Mouse (Mus musculus) CD4-positive, CD25-positive, alpha-beta regulatory T cell, adult 4 months (primary cell): ENCODE measurements around the gene Shd. TPM values are rescaled to one million over a fixed set of nuclear protein-coding genes. Genes with fewer than 3 reads are reported as not detected.

Source experiments
- polyA plus RNA-seq, 2 experiments: library from polyadenylated mRNA; unstranded; fragments of 100-300 nt; shearing (Covaris generic); gene quantifications; one replicate each; pipeline ENCODE4 v1.2.1; 2017

Shd gene
- polyA plus RNA-seq, 2 experiments from 2014 or later: not detected

Other genes with a start within 250 kb of the Shd start
- gene Adgre4, start 220.5 kb upstream of the Shd start, polyA plus RNA-seq: under 1 TPM in 1 of 2 experiments, not detected in 1; 0.28 TPM
- 10 to 100 TPM; 21.2 to 22.6 TPM for gene Zfp119a, start 91.5 kb upstream of the Shd start, polyA plus RNA-seq
- 10 to 100 TPM; 29.3 to 31.1 TPM for gene Zfp959, start 78.4 kb upstream of the Shd start, polyA plus RNA-seq
- gene Zfp119b, start 21.0 kb upstream of the Shd start, polyA plus RNA-seq: 10 to 100 TPM; 14.3 to 16.2 TPM
- 10 to 100 TPM; 48.6 to 79.8 TPM for gene Ebi3, start 17.8 kb upstream of the Shd start, polyA plus RNA-seq
- 10 to 100 TPM; 28.2 to 43.3 TPM for gene Yju2, start 11.4 kb upstream of the Shd start, polyA plus RNA-seq
- gene Fsd1, start 16.0 kb downstream of the Shd start, polyA plus RNA-seq: under 1 TPM in 1 of 2 experiments, not detected in 1; 0.47 TPM
- under 1 TPM in 1 of 2 experiments, not detected in 1; 0.70 TPM for gene Stap2, start 35.1 kb downstream of the Shd start, polyA plus RNA-seq
- gene Mpnd, start 35.2 kb downstream of the Shd start, polyA plus RNA-seq: 10 to 100 TPM in 1 of 2 experiments, 1 to 10 TPM in 1; 9.2 to 13.7 TPM
- 100 to 1,000 TPM in 1 of 2 experiments, 10 to 100 TPM in 1; 93.7 to 110 TPM for gene Sh3gl1, start 66.2 kb downstream of the Shd start, polyA plus RNA-seq
- gene Chaf1a, start 70.0 kb downstream of the Shd start, polyA plus RNA-seq: 1 to 10 TPM in 1 of 2 experiments, under 1 TPM in 1; 0.51 to 1.0 TPM
- gene Ubxn6, start 104.6 kb downstream of the Shd start, polyA plus RNA-seq: 10 to 100 TPM; 35.0 to 41.5 TPM
- 10 to 100 TPM; 39.4 to 58.4 TPM for gene Hdgfl2, start 109.2 kb downstream of the Shd start, polyA plus RNA-seq
- not detected for gene Plin4, start 139.3 kb downstream of the Shd start, polyA plus RNA-seq
- gene Plin5, start 147.1 kb downstream of the Shd start, polyA plus RNA-seq: not detected
- gene Lrg1, start 151.5 kb downstream of the Shd start, polyA plus RNA-seq: not detected
- gene Sema6b, start 169.9 kb downstream of the Shd start, polyA plus RNA-seq: not detected
- gene Tnfaip8l1, start 192.0 kb downstream of the Shd start, polyA plus RNA-seq: 10 to 100 TPM; 30.3 to 43.4 TPM
- gene Mydgf, start 213.5 kb downstream of the Shd start, polyA plus RNA-seq: 10 to 100 TPM; 58.9 to 59.6 TPM
- 10 to 100 TPM; 17.8 to 21.0 TPM for gene Dpp9, start 248.4 kb downstream of the Shd start, polyA plus RNA-seq